Mouse (Mus musculus) CD8-positive naive resting alpha-beta T cell, adult 2 months (primary cell): ENCODE data around the gene Ddit4.
A peak's percentile ranks its signal among the peaks of the same experiment; 100 is the strongest.

Experiments used
- DNase-seq, 2 experiments: peaks; one replicate each; pipeline ENCODE4 v3.0.0; 2022; ENCODE audit warnings: low read depth in 2 of 2, low spot score in 2 of 2

The Ddit4 gene

GRCm38 (mm10) chr10:59949783-59950605 lies 1.6 kb downstream of the Ddit4 start:
- DNase-seq: no peak

- no peak for DNase-seq
Observed at GRCm38 (mm10) chr10:59949255-59949648, 2.4 kb downstream of the Ddit4 start.

DNA sequence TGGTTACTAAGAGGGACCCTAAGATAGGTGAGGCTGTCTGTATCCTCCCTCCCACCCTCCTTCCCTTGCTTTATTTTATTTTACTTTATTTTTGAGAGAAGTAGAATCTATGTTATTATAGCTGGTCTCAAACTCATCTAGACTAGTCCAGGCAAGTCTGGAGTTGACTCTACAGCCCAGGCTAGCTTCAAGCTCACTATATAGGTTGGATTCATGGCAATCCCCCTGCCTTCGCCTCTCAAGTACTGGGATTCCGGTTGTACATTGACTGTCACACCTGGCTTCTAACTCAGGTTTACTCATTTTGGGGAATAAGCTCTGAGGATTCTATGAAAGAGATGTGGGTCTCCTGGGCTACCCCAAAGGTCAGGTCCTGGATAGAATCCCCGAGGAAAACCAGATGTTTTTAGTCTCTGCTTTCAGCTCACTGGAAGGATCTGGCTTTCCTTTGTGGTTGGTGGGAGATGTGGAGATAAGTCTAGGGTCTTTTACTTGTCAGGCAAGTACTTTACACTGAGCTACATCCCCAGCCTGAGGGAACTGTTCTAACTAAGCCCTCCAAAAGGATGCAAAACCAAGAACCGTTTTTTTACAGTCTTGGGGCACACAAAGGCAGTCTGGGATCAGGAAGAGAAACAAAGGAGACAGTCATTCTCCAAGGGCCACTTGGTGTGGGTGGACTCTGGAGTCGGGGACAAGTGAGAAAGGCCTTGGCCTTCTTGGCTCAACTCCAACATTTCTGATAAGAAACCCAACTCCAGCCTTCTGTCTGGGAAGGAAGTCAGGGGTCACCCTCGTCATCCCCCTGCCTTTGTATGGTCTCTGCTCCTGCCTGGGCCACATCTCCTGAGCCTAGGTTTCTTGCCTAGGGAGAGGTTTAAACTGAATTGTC lies 3.0 kb downstream of the Ddit4 start:
- no peak for DNase-seq

DNA sequence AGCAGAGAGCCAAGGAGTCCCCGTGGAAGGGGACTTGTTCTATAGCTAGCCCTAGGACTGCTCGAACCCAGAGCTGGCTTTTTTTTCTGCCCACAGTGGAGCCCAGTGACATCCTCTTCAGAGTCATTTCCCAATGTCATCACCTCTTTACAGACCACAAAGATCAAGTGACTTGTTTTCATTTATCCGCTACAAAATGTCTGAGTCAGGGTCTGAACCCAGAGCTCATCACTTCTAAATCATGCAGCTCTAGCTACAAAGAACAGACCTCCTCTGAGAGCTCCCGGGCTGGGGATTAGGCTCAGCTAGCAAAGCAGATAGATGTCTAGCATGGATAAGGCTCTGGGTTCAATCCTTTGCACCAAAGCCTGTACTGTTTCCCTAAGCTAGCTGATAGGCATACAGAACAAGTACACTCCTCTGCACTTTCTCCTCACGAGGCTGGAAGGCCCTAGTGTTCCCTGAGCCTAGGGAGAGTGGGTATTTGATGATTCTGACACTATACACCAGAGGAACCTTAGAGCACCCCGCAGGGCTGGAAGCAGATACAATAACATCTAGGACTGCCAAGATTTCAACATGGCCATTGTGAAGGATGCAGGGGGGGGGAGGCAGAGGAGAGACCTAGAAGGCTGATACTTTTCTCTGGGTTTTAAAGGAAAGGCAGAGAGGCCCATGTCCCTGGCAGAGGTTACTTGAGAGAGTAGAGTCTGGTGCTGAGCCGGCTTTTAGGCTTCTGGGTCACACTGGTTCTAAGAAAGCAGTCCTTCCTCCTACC lies 4.1 kb downstream of the Ddit4 start:
- no peak for DNase-seq

DNA sequence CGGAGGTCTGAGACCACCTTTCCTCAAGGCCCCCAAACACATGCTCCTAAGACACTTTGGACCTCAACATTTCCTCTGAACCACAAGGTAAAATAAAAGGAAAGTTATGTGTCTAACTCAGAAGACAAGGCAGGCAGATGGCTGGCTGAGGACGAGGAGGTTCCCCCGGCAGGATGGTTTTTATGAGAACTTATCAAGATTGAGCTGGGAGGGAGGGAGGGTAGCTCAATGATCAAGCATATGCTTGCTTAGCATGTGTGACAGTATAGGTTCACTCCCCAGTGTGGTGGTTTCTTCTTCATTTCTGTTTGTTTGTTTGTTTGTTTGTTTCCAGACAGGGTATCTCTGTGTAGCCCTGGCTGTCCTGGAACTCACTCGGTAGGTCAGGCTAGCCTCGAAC lies 5.3 kb downstream of the Ddit4 start:
- DNase-seq: no peak

DNA sequence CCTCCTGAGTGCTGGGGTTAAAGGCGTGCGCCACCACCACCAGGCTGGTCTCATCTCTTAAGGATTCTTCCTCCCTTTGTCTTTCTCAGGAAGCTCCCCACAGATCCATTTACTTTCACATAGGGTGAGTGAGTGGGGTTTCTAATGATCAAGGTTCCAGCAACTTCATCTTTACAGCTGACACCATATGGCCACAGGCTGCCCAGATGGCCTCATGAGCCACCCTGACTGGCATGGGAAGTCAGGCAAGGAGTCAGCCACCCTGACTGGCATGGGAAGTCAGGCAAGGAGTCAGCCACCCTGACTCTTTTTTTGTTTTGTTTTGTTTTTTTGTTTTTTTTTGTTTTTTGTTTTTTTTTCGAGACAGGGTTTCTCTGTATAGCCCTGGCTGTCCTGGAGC lies 6.2 kb downstream of the Ddit4 start:
- no peak for DNase-seq

GRCm38 (mm10) chr10:59943421-59943989 lies 8.1 kb downstream of the Ddit4 start:
- DNase-seq: no peak

DNA sequence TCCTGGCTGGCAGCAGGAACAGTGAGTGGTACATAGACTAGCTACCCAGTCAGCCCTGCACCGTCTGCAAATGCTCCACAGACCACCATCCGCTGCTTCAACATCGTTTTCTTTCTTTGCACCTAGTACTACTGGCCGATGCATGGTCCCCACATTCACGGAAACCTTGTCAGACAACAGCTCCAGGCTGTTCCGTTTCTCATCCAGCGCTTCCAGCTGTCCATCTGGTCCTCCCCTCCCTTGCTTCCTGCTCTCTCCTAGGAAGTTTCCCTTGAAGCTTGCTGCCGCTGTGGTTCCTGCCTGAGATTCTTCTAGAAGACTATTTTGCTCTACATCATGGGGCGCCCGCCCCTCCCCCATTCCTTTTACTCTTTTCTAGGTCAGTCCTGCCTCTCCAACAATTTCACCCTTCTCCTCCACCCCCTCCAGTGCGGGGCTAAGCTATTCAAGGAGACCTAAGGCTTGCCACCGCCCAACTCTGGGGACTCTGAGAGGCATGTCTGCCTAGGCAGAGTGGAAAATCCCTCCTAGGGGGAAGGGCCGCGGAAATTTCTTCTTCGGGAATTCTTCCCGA lies 8.7 kb downstream of the Ddit4 start:
- DNase-seq: no peak

DNA sequence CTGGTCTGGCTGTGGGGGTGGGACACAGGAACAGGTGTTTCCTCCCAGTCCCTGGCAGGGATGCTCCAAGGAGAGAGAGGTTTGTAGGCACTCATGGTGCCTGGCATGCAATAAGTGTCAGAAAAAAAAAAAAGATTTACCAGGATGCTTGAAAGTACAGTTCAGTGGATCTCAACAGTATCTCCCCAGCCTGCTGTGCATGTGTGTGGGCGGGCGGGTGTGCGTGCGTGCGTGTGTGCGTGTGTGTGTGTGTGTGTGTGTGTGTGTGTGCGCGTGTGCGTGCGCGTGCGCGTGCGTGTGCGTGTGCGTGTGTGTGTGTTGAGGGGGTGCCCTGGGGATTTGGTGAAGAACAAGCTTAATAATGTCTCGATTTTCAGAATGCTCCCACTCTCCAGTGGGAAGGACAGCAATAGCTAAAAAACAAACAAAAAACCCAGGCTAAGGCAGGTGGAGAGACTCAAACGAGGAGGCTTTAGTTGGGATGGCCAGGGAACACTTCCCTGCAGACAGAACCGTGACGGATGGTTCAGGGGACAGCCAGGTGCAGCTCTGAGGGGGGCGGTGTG lies 9.3 kb downstream of the Ddit4 start:
- no peak for DNase-seq

DNA sequence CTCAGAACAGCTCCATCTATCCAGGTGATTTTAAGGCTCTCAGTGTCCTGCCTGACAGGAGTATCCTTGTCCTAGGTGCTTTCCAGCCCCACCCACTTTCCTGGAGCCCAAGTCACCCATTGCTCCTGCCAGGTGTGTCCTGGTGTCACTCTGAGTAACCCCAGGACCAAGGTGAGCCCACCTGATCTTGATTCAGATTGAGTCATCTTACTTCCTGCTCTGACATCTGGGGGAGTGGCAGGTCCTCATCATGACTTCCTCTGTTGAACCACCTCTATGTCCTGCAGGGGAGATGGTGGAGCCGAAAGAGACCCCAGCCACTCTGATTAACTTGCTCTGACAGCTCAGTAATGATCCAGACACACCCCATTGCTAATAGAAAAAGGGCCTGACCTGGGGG lies 12.6 kb downstream of the Ddit4 start:
- DNase-seq: no peak

GRCm38 (mm10) chr10:59938662-59939061 lies 13.0 kb downstream of the Ddit4 start:
- DNase-seq: no peak

- DNase-seq: no peak
Observed at GRCm38 (mm10) chr10:59936058-59936856, 15.4 kb downstream of the Ddit4 start.

- DNase-seq: no peak
Observed at GRCm38 (mm10) chr10:59934039-59934438, 17.6 kb downstream of the Ddit4 start.

DNA sequence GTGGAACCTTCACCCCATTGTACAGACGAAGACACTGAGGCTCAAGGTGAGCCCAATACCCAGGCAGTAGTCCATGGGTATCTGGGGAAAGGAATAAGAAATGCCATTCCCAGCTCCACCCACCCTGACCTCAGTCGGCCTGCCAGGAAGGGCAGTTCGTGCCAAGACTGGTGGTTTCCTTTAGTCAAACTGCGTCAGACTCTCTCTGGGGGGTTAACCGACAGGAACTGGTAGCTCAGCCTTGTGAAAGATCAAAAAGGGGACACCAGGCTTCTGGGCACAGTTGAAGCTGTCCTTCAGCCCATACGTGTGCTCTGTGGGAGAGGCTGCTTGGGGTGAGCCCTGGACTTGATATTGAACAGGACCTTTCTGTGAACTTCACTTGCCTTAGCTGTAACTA lies 19.1 kb downstream of the Ddit4 start:
- DNase-seq: peak in 1 of 2 experiments; percentile 50

GRCm38 (mm10) chr10:59930996-59931395 lies 20.6 kb downstream of the Ddit4 start:
- DNase-seq: no peak

GRCm38 (mm10) chr10:59929205-59929604 lies 22.4 kb downstream of the Ddit4 start:
- DNase-seq: no peak

GRCm38 (mm10) chr10:59924305-59924704 lies 27.3 kb downstream of the Ddit4 start:
- DNase-seq: no peak

- DNase-seq: no peak
Observed at GRCm38 (mm10) chr10:59923493-59923892, 28.1 kb downstream of the Ddit4 start.

GRCm38 (mm10) chr10:59920810-59921681 lies 30.6 kb downstream of the Ddit4 start:
- no peak for DNase-seq
